Mouse (Mus musculus) ovary, adult 10 weeks (tissue): ENCODE results near the gene Inhba. TPM values are rescaled to one million over a fixed set of nuclear protein-coding genes. Genes with fewer than 3 reads are reported as not detected.

Experiments
- polyA plus RNA-seq: library from polyadenylated mRNA; stranded (reverse); fragments of 350-450 nt; fragmentation: Illumina TruSeq; extraction: RNeasy Lipid Tissue Mini Kit (QIAGEN cat#74804); gene quantifications from one replicate; pipeline ENCODE4 v1.2.3, GENCODE M21; 2014

Gene Inhba
- 1,925 TPM for polyA plus RNA-seq

GRCm38 (mm10) chr13:16011372-16012242, at the start of gene Inhba:
Gene Inhba (plus strand): TSS chr13:16011851.

